Mouse (Mus musculus): Measurements from ENCODE around the gene Kat6b. TPM values are rescaled to one million over a fixed set of nuclear protein-coding genes. Genes with fewer than 3 reads are reported as not detected.

The Kat6b gene
- polyA plus RNA-seq, 1 experiment from 2014 or later: 17.9 TPM

GRCm38 (mm10) chr14:21568821-21569220, 87.6 kb downstream of the Kat6b start:
- no peaks in the 10 kb centered on the region for H3K27me3 ChIP-seq (ENCODE audit: control insufficient read depth, insufficient read depth, low read length)
- no peak for DNase-seq (ENCODE audit: low spot score)
- no peak overlapping the region for H3K9ac ChIP-seq (replicated peaks; ENCODE audit: low read length)
- no peaks in the 10 kb centered on the region for H3K36me3 ChIP-seq (replicated peaks; ENCODE audit: control insufficient read depth, insufficient read depth, low read depth, low read length)
- ATAC-seq (replicated peaks; ENCODE audit: insufficient number of reproducible peaks, low FRiP score, low TSS enrichment, low read depth): no peak
- no peaks in the 10 kb centered on the region for H3K9me3 ChIP-seq (replicated peaks; ENCODE audit: control insufficient read depth, low read length)
- 82% methylated on average over 7 of the region's 7 CpGs for WGBS
- H3K4me3 ChIP-seq (ENCODE audit: low read depth, low read length): no peak overlapping the region
- H3K4me2 ChIP-seq (ENCODE audit: low read depth, low read length): no peak overlapping the region
- H3K4me1 ChIP-seq (ENCODE audit: control insufficient read depth, insufficient read depth, low read length): no peaks in the 10 kb centered on the region
- no peak overlapping the region for H3K27ac ChIP-seq (replicated peaks; ENCODE audit: low read depth, low read length)

GRCm38 (mm10) chr14:21574686-21575309, 93.6 kb downstream of the Kat6b start:
- Histone ChIP-seq H3K27me3 (ENCODE audit: control insufficient read depth, insufficient read depth, low read length) (no peaks in the 10 kb centered on the region), H3K9me3 (replicated peaks; ENCODE audit: control insufficient read depth, low read length) (no peaks in the 10 kb centered on the region), H3K27ac (replicated peaks; ENCODE audit: low read depth, low read length) (no peak overlapping the region), H3K36me3 (replicated peaks; ENCODE audit: control insufficient read depth, insufficient read depth, low read depth, low read length) (no peaks in the 10 kb centered on the region), H3K4me1 (ENCODE audit: control insufficient read depth, insufficient read depth, low read length) (no peaks in the 10 kb centered on the region), H3K4me2 (ENCODE audit: low read depth, low read length) (no peak overlapping the region), H3K9ac (replicated peaks; ENCODE audit: low read length) (no peak overlapping the region), H3K4me3 (ENCODE audit: low read depth, low read length) (no peak overlapping the region)
- no peak for ATAC-seq (replicated peaks; ENCODE audit: insufficient number of reproducible peaks, low FRiP score, low TSS enrichment, low read depth)
- 85% methylated on average over 8 of the region's 8 CpGs for WGBS
- no peak for DNase-seq (ENCODE audit: low spot score)

GRCm38 (mm10) chr14:21576867-21577266, 95.6 kb downstream of the Kat6b start:
- no peaks in the 10 kb centered on the region for H3K36me3 ChIP-seq (replicated peaks; ENCODE audit: control insufficient read depth, insufficient read depth, low read depth, low read length)
- no peaks in the 10 kb centered on the region for H3K4me1 ChIP-seq (ENCODE audit: control insufficient read depth, insufficient read depth, low read length)
- H3K9me3 ChIP-seq (replicated peaks; ENCODE audit: control insufficient read depth, low read length): no peaks in the 10 kb centered on the region
- H3K4me2 ChIP-seq (ENCODE audit: low read depth, low read length): no peak overlapping the region
- DNase-seq (ENCODE audit: low spot score) (no peak), ATAC-seq (replicated peaks; ENCODE audit: insufficient number of reproducible peaks, low FRiP score, low TSS enrichment, low read depth) (no peak)
- no peak overlapping the region for H3K4me3 ChIP-seq (ENCODE audit: low read depth, low read length)
- no peaks in the 10 kb centered on the region for H3K27me3 ChIP-seq (ENCODE audit: control insufficient read depth, insufficient read depth, low read length)
- no peak overlapping the region for H3K9ac ChIP-seq (replicated peaks; ENCODE audit: low read length)
- WGBS: 67% methylated on average over 8 of the region's 8 CpGs
- no peak overlapping the region for H3K27ac ChIP-seq (replicated peaks; ENCODE audit: low read depth, low read length)

GRCm38 (mm10) chr14:21581198-21581597, 100.0 kb downstream of the Kat6b start:
- WGBS: 18% methylated on average over 4 of the region's 4 CpGs
- no peak for ATAC-seq (replicated peaks; ENCODE audit: insufficient number of reproducible peaks, low FRiP score, low TSS enrichment, low read depth)
- H3K4me1 ChIP-seq (ENCODE audit: control insufficient read depth, insufficient read depth, low read length): no peaks in the 10 kb centered on the region
- no peak overlapping the region for H3K27ac ChIP-seq (replicated peaks; ENCODE audit: low read depth, low read length)
- no peak overlapping the region for H3K4me3 ChIP-seq (ENCODE audit: low read depth, low read length)
- no peaks in the 10 kb centered on the region for H3K27me3 ChIP-seq (ENCODE audit: control insufficient read depth, insufficient read depth, low read length)
- H3K4me2 ChIP-seq (ENCODE audit: low read depth, low read length): no peak overlapping the region
- H3K36me3 ChIP-seq (replicated peaks; ENCODE audit: control insufficient read depth, insufficient read depth, low read depth, low read length): no peaks in the 10 kb centered on the region
- DNase-seq (ENCODE audit: low spot score): no peak
- no peak overlapping the region for H3K9ac ChIP-seq (replicated peaks; ENCODE audit: low read length)
- no peaks in the 10 kb centered on the region for H3K9me3 ChIP-seq (replicated peaks; ENCODE audit: control insufficient read depth, low read length)

GRCm38 (mm10) chr14:21582301-21582700, 101.1 kb downstream of the Kat6b start:
- H3K27ac ChIP-seq (replicated peaks; ENCODE audit: low read depth, low read length): no peak overlapping the region
- H3K36me3 ChIP-seq (replicated peaks; ENCODE audit: control insufficient read depth, insufficient read depth, low read depth, low read length): no peaks in the 10 kb centered on the region
- DNase-seq (ENCODE audit: low spot score): no peak
- no peaks in the 10 kb centered on the region for H3K9me3 ChIP-seq (replicated peaks; ENCODE audit: control insufficient read depth, low read length)
- WGBS: 88% methylated on average over 3 of the region's 3 CpGs
- H3K27me3 ChIP-seq (ENCODE audit: control insufficient read depth, insufficient read depth, low read length): no peaks in the 10 kb centered on the region
- no peak overlapping the region for H3K9ac ChIP-seq (replicated peaks; ENCODE audit: low read length)
- no peak overlapping the region for H3K4me2 ChIP-seq (ENCODE audit: low read depth, low read length)
- no peak overlapping the region for H3K4me3 ChIP-seq (ENCODE audit: low read depth, low read length)
- no peaks in the 10 kb centered on the region for H3K4me1 ChIP-seq (ENCODE audit: control insufficient read depth, insufficient read depth, low read length)
- ATAC-seq (replicated peaks; ENCODE audit: insufficient number of reproducible peaks, low FRiP score, low TSS enrichment, low read depth): no peak

- 86% methylated on average over 6 of the region's 6 CpGs for WGBS
- no peak overlapping the region for H3K4me3 ChIP-seq (ENCODE audit: low read depth, low read length)
These were observed 101.8 kb downstream of the Kat6b start for GRCm38 (mm10) chr14:21583051-21583450.

GRCm38 (mm10) chr14:21583868-21584267, 102.6 kb downstream of the Kat6b start:
- H3K4me2 ChIP-seq (ENCODE audit: low read depth, low read length): no peak overlapping the region
- no peak overlapping the region for H3K9ac ChIP-seq (replicated peaks; ENCODE audit: low read length)
- no peaks in the 10 kb centered on the region for H3K4me1 ChIP-seq (ENCODE audit: control insufficient read depth, insufficient read depth, low read length)
- no peak for ATAC-seq (replicated peaks; ENCODE audit: insufficient number of reproducible peaks, low FRiP score, low TSS enrichment, low read depth)
- H3K9me3 ChIP-seq (replicated peaks; ENCODE audit: control insufficient read depth, low read length): no peaks in the 10 kb centered on the region
- no peak overlapping the region for H3K4me3 ChIP-seq (ENCODE audit: low read depth, low read length)
- H3K36me3 ChIP-seq (replicated peaks; ENCODE audit: control insufficient read depth, insufficient read depth, low read depth, low read length): no peaks in the 10 kb centered on the region
- 87% methylated on average over 5 of the region's 5 CpGs for WGBS
- no peaks in the 10 kb centered on the region for H3K27me3 ChIP-seq (ENCODE audit: control insufficient read depth, insufficient read depth, low read length)
- DNase-seq (ENCODE audit: low spot score): no peak
- no peak overlapping the region for H3K27ac ChIP-seq (replicated peaks; ENCODE audit: low read depth, low read length)

More at GRCm38 (mm10) chr14:21583051-21583450, 101.8 kb downstream of the Kat6b start:
- Histone ChIP-seq H3K4me1 (ENCODE audit: control insufficient read depth, insufficient read depth, low read length) (no peaks in the 10 kb centered on the region), H3K9ac (replicated peaks; ENCODE audit: low read length) (no peak overlapping the region), H3K36me3 (replicated peaks; ENCODE audit: control insufficient read depth, insufficient read depth, low read depth, low read length) (no peaks in the 10 kb centered on the region), H3K27me3 (ENCODE audit: control insufficient read depth, insufficient read depth, low read length) (no peaks in the 10 kb centered on the region), H3K4me2 (ENCODE audit: low read depth, low read length) (no peak overlapping the region), H3K27ac (replicated peaks; ENCODE audit: low read depth, low read length) (no peak overlapping the region), H3K9me3 (replicated peaks; ENCODE audit: control insufficient read depth, low read length) (no peaks in the 10 kb centered on the region)
- ATAC-seq (replicated peaks; ENCODE audit: insufficient number of reproducible peaks, low FRiP score, low TSS enrichment, low read depth): no peak
- DNase-seq (ENCODE audit: low spot score): no peak

GRCm38 (mm10) chr14:21584468-21585135, 103.4 kb downstream of the Kat6b start:
- H3K9me3 ChIP-seq (replicated peaks; ENCODE audit: control insufficient read depth, low read length): no peaks in the 10 kb centered on the region
- DNase-seq (ENCODE audit: low spot score): peak; percentile 45
- no peak for ATAC-seq (replicated peaks; ENCODE audit: insufficient number of reproducible peaks, low FRiP score, low TSS enrichment, low read depth)
- no peaks in the 10 kb centered on the region for H3K4me1 ChIP-seq (ENCODE audit: control insufficient read depth, insufficient read depth, low read length)
- no peak overlapping the region for H3K4me3 ChIP-seq (ENCODE audit: low read depth, low read length)
- 19% methylated on average over 6 of the region's 6 CpGs for WGBS
- H3K9ac ChIP-seq (replicated peaks; ENCODE audit: low read length): no peak overlapping the region
- no peak overlapping the region for H3K27ac ChIP-seq (replicated peaks; ENCODE audit: low read depth, low read length)
- H3K36me3 ChIP-seq (replicated peaks; ENCODE audit: control insufficient read depth, insufficient read depth, low read depth, low read length): no peaks in the 10 kb centered on the region
- no peaks in the 10 kb centered on the region for H3K27me3 ChIP-seq (ENCODE audit: control insufficient read depth, insufficient read depth, low read length)
- no peak overlapping the region for H3K4me2 ChIP-seq (ENCODE audit: low read depth, low read length)

Measured in embryonic facial prominence, embryonic 11.5 days (tissue).